Mouse (Mus musculus) stomach, embryonic 14.5 days (tissue): ENCODE measurements around the gene Wsb1. TPM values are rescaled to one million over a fixed set of nuclear protein-coding genes. Genes with fewer than 3 reads are reported as not detected.
A peak's percentile ranks its signal among the peaks of the same experiment; 100 is the strongest.

ENCODE experiments used
- ATAC-seq: fragments of 200-750 bp; cut with Nextera tagmentation; 2 replicates; pipeline ENCODE4 v1.8.0; 2017; ENCODE audit warnings: low read depth, moderate TSS enrichment; ENCODE audit not compliant: insufficient number of reproducible peaks, insufficient read depth, low FRiP score
- H3K27ac ChIP-seq: fragments of 300-500 bp; sonication (generic); 2 replicates; pipeline ENCODE4 v1.5.1; 2014; ENCODE audit warnings: mild to moderate bottlenecking, low read length, moderate library complexity, mixed read lengths
- H3K27me3 ChIP-seq: fragments of 300-500 bp; sonication (generic); 2 replicates; pipeline ENCODE4 v1.6.1; 2014; ENCODE audit warnings: low read length, control low read depth, mixed read lengths; ENCODE audit not compliant: control insufficient read depth, insufficient read depth
- H3K36me3 ChIP-seq: fragments of 300-500 bp; sonication (generic); 2 replicates; pipeline ENCODE4 v1.6.1; 2014; ENCODE audit warnings: mild to moderate bottlenecking, control low read depth, low read length, moderate library complexity, mixed read lengths; ENCODE audit not compliant: control insufficient read depth, insufficient read depth
- H3K4me1 ChIP-seq: fragments of 300-500 bp; sonication (generic); 2 replicates; pipeline ENCODE4 v1.6.1; 2014; ENCODE audit warnings: low read length, control low read depth, mixed read lengths; ENCODE audit not compliant: control insufficient read depth, insufficient read depth
- H3K4me2 ChIP-seq: fragments of 300-500 bp; sonication (generic); replicated peaks from 2 replicates; pipeline ENCODE4 v1.6.1; 2014; ENCODE audit warnings: low read depth, low read length, control low read depth
- H3K4me3 ChIP-seq: fragments of 300-500 bp; sonication (generic); 2 replicates; pipeline ENCODE4 v1.5.1; 2014; ENCODE audit warnings: low read depth, low read length, control low read depth
- H3K9ac ChIP-seq: fragments of 300-500 bp; sonication (generic); replicated peaks from 2 replicates; pipeline ENCODE4 v1.6.1; 2014; ENCODE audit warnings: low read depth, mild to moderate bottlenecking, control low read depth, low read length, moderate library complexity, mixed read lengths
- H3K9me3 ChIP-seq: fragments of 300-500 bp; sonication (generic); 2 replicates; pipeline ENCODE4 v1.6.1; 2016; ENCODE audit warnings: low read depth, low read length, control low read depth; ENCODE audit not compliant: control insufficient read depth
- WGBS: fragments of 180-500 bp; shearing (Covaris S2); extraction: QIAGEN DNeasy Blood & Tissue Kit; methylation state at CpG from one replicate; pipeline ENCODE4 v1.1.7; 2014; 5-methylcytosine and 5-hydroxymethylcytosine counted together
- polyA plus RNA-seq: library from polyadenylated mRNA; unstranded; fragments of >200 nt; fragmentation: Nextera tagmentation; extraction: Ambion mirVana; gene quantifications from 2 replicates; pipeline ENCODE4 v1.2.1, GENCODE M21; 2014

Gene Wsb1
- polyA plus RNA-seq, 1 experiment from 2014 or later = 302 TPM

- H3K9me3 ChIP-seq = no peaks in the 10 kb centered on the region
- no peak overlapping the region for H3K9ac ChIP-seq
- H3K4me2 ChIP-seq = no peak overlapping the region
- no peak for ATAC-seq
- 93% methylated on average over 1 of the region's 1 CpGs for WGBS
- H3K4me1 ChIP-seq = no peaks in the 10 kb centered on the region; the same call in 1 of the 2 replicates
- H3K36me3 ChIP-seq = no peaks in the 10 kb centered on the region
- H3K27me3 ChIP-seq = no peaks in the 10 kb centered on the region
- no peak overlapping the region for H3K4me3 ChIP-seq
- H3K27ac ChIP-seq = no peak overlapping the region
Measured at GRCm38 (mm10) chr11:79218061-79218460, 36.4 kb downstream of the Wsb1 start.

- Histone ChIP-seq H3K36me3 (no peaks in the 10 kb centered on the region), H3K4me3 (no peak overlapping the region), H3K4me2 (no peak overlapping the region), H3K27ac (no peak overlapping the region), H3K27me3 (no peaks in the 10 kb centered on the region), H3K9me3 (no peaks in the 10 kb centered on the region), H3K9ac (no peak overlapping the region), H3K4me1 (no peaks in the 10 kb centered on the region; the same call in 1 of the 2 replicates)
- 67% methylated on average over 6 of the region's 6 CpGs for WGBS
- no peak for ATAC-seq
Measured at GRCm38 (mm10) chr11:79217133-79217532, 37.3 kb downstream of the Wsb1 start.

- Histone ChIP-seq H3K4me2 (no peak overlapping the region), H3K27me3 (no peaks in the 10 kb centered on the region), H3K9ac (no peak overlapping the region), H3K4me1 (no peaks in the 10 kb centered on the region; the same call in 1 of the 2 replicates), H3K9me3 (no peaks in the 10 kb centered on the region), H3K36me3 (no peaks in the 10 kb centered on the region), H3K4me3 (no peak overlapping the region), H3K27ac (no peak overlapping the region)
- ATAC-seq = no peak
- WGBS = 80% methylated on average over 2 of the region's 2 CpGs
Measured at GRCm38 (mm10) chr11:79215539-79215938, 38.9 kb downstream of the Wsb1 start.

GRCm38 (mm10) chr11:79214015-79214418, 40.5 kb downstream of the Wsb1 start:
- H3K4me2 ChIP-seq = no peak overlapping the region
- no peaks in the 10 kb centered on the region for H3K27me3 ChIP-seq
- H3K9me3 ChIP-seq = no peaks in the 10 kb centered on the region
- no peak overlapping the region; the same call in 1 of the 2 replicates for H3K27ac ChIP-seq
- WGBS = 10% methylated on average over 14 of the region's 14 CpGs
- H3K9ac ChIP-seq = no peak overlapping the region
- H3K36me3 ChIP-seq = no peaks in the 10 kb centered on the region
- ATAC-seq = peak; percentile 89
- no peak overlapping the region for H3K4me3 ChIP-seq
- no peaks in the 10 kb centered on the region; the same call in 1 of the 2 replicates for H3K4me1 ChIP-seq

GRCm38 (mm10) chr11:79209882-79210471, 44.5 kb downstream of the Wsb1 start:
- H3K9ac ChIP-seq = no peak overlapping the region
- H3K36me3 ChIP-seq = no peaks in the 10 kb centered on the region
- H3K9me3 ChIP-seq = no peaks in the 10 kb centered on the region
- no peaks in the 10 kb centered on the region for H3K27me3 ChIP-seq
- no peak overlapping the region for H3K27ac ChIP-seq
- no peak for ATAC-seq
- no peak overlapping the region for H3K4me2 ChIP-seq
- 78% methylated on average over 5 of the region's 5 CpGs for WGBS
- H3K4me1 ChIP-seq = no peaks in the 10 kb centered on the region; the same call in 1 of the 2 replicates
- no peak overlapping the region for H3K4me3 ChIP-seq

- no peak for ATAC-seq
- 47% methylated on average over 5 of the region's 5 CpGs for WGBS
Measured at GRCm38 (mm10) chr11:79209113-79209512, 45.4 kb downstream of the Wsb1 start.

GRCm38 (mm10) chr11:79208462-79208861, 46.0 kb downstream of the Wsb1 start:
- Histone ChIP-seq H3K4me3 (no peak overlapping the region), H3K4me2 (no peak overlapping the region), H3K27me3 (no peaks in the 10 kb centered on the region), H3K27ac (no peak overlapping the region), H3K9ac (no peak overlapping the region), H3K9me3 (no peaks in the 10 kb centered on the region), H3K36me3 (no peaks in the 10 kb centered on the region), H3K4me1 (no peaks in the 10 kb centered on the region)
- no peak for ATAC-seq
- 84% methylated on average over 4 of the region's 4 CpGs for WGBS

More at GRCm38 (mm10) chr11:79209113-79209512, 45.4 kb downstream of the Wsb1 start:
- Histone ChIP-seq H3K9ac (no peak overlapping the region), H3K27ac (no peak overlapping the region), H3K27me3 (no peaks in the 10 kb centered on the region), H3K4me3 (no peak overlapping the region), H3K4me2 (no peak overlapping the region), H3K36me3 (no peaks in the 10 kb centered on the region), H3K4me1 (no peaks in the 10 kb centered on the region), H3K9me3 (no peaks in the 10 kb centered on the region)

GRCm38 (mm10) chr11:79207691-79208090, 46.8 kb downstream of the Wsb1 start:
- Histone ChIP-seq H3K4me2 (no peak overlapping the region), H3K27me3 (no peaks in the 10 kb centered on the region), H3K4me3 (no peak overlapping the region), H3K27ac (no peak overlapping the region), H3K9ac (no peak overlapping the region), H3K4me1 (no peaks in the 10 kb centered on the region), H3K36me3 (no peaks in the 10 kb centered on the region), H3K9me3 (no peaks in the 10 kb centered on the region)
- no peak for ATAC-seq
- WGBS = 86% methylated on average over 10 of the region's 10 CpGs

- no peak overlapping the region for H3K9ac ChIP-seq
- WGBS = 75% methylated on average over 3 of the region's 3 CpGs
- ATAC-seq = no peak
- H3K4me1 ChIP-seq = peaks cover 9% of the 10 kb centered on the region; the same call in 1 of the 2 replicates
- H3K9me3 ChIP-seq = no peaks in the 10 kb centered on the region
- no peak overlapping the region for H3K27ac ChIP-seq
- H3K4me2 ChIP-seq = no peak overlapping the region
- no peak overlapping the region for H3K4me3 ChIP-seq
- H3K36me3 ChIP-seq = no peaks in the 10 kb centered on the region
- no peaks in the 10 kb centered on the region for H3K27me3 ChIP-seq
Measured at GRCm38 (mm10) chr11:79204444-79204843, 50.0 kb downstream of the Wsb1 start.
